Mouse (Mus musculus) heart, adult 2 months (tissue): ENCODE data around the gene AW209491. TPM values are rescaled to one million over a fixed set of nuclear protein-coding genes. Genes with fewer than 3 reads are reported as not detected.

ENCODE experiments used
- DNase-seq, 2 experiments: peaks; one replicate each; pipeline ENCODE4 v3.0.0; 2021
- H3K27ac ChIP-seq: fragments of 200-600 bp; 2 replicates; pipeline ENCODE4 v1.8.1; 2022
- H3K27me3 ChIP-seq: fragments of 200-500 bp; 2 replicates; pipeline ENCODE4 v1.6.1; 2012; ENCODE audit warnings: mild to moderate bottlenecking, low read length, inconsistent platforms, mixed read lengths; ENCODE audit not compliant: control insufficient read depth, insufficient read depth
- H3K36me3 ChIP-seq: fragments of 200-500 bp; 2 replicates; pipeline ENCODE4 v1.6.1; 2012; ENCODE audit warnings: low read length, inconsistent platforms; ENCODE audit not compliant: control insufficient read depth, insufficient read depth
- H3K4me1 ChIP-seq: fragments of 200-500 bp; 2 replicates; pipeline ENCODE4 v1.6.1; 2011; ENCODE audit warnings: low read length; ENCODE audit not compliant: control insufficient read depth, insufficient read depth
- H3K4me3 ChIP-seq: fragments of 200-600 bp; 2 replicates; pipeline ENCODE4 v1.8.1; 2022
- H3K79me2 ChIP-seq: fragments of 200-500 bp; replicated peaks from 2 replicates; pipeline ENCODE4 v1.6.1; 2012; ENCODE audit warnings: mild to moderate bottlenecking, inconsistent platforms, low read length, moderate library complexity, mixed read lengths; ENCODE audit not compliant: control insufficient read depth, insufficient read depth
- H3K9ac ChIP-seq: fragments of 200-500 bp; 2 replicates; pipeline ENCODE4 v1.6.1; 2012; ENCODE audit warnings: low read depth, mild to moderate bottlenecking, control low read depth, inconsistent platforms, low read length, mixed read lengths
- CTCF ChIP-seq: fragments of 200-600 bp; IDR thresholded peaks from 2 replicates; pipeline ENCODE4 v1.8.1; 2022; ENCODE audit warnings: antibody characterized with exemption, mild to moderate bottlenecking, moderate library complexity
- EP300 ChIP-seq: fragments of 200-500 bp; IDR thresholded peaks from 2 replicates; pipeline ENCODE4 v1.6.1; 2011; ENCODE audit warnings: low read depth, low read length, control low read depth; ENCODE audit not compliant: insufficient read depth
- POLR2A ChIP-seq: fragments of 200-500 bp; IDR thresholded peaks from 2 replicates; pipeline ENCODE4 v1.6.1; 2011; ENCODE audit warnings: mild to moderate bottlenecking, low read depth, low read length, control low read depth; ENCODE audit not compliant: insufficient read depth
- WGBS: fragments of 180-500 bp; shearing (Covaris S2); methylation state at CpG from one replicate; pipeline ENCODE4 v1.1.7; 2018; 5-methylcytosine and 5-hydroxymethylcytosine counted together
- intact Hi-C: fragments of 180-260 bp; cut with DNase I; formaldehyde crosslinking; loops from one replicate; pipeline ENCODE4 v1.15.1; 2025
- polyA plus RNA-seq: library from polyadenylated mRNA; depleted of rRNA; stranded (reverse); fragments of >200 nt; gene quantifications from 2 replicates; pipeline ENCODE4 v1.2.3, GENCODE M21; 2012; rRNA removed
- total RNA-seq, 2 experiments: library from RNA; stranded (reverse); gene quantifications; 2 replicates each; pipeline ENCODE4 v1.2.3; 2021

AW209491 gene
- total and polyA plus RNA-seq, 3 experiments = 3.6 to 12.3 (median 11.5) TPM

DNA sequence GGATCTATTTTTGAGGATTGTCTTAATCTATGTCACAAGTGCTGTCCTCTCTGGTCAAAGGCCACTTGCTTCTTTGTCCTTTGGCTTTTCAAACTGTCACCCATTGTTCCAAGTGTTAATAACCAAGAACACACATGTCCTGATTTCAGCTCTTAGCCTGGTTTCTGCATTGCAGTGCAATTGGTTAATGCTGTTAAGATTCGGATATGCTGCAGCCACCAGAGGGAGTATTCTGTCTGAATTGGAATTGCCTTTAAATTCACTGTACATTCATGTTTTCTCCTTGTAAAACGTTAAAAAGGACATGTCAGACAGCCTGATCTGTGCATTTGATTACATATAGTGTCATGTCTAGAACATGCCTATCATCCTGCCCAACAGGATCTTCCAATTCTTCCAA, 40.4 kb downstream of the AW209491 start:
- no peak for DNase-seq
- no peaks in the 10 kb centered on the region for H3K36me3 ChIP-seq
- no peak overlapping the region for H3K4me3 ChIP-seq
- H3K79me2 ChIP-seq = no peaks in the 10 kb centered on the region
- peak; percentile 55 for TF ChIP-seq CTCF
- TF ChIP-seq POLR2A = no peak
- no peak for TF ChIP-seq EP300
- intact Hi-C loops = no loop called here
- no peaks in the 10 kb centered on the region for H3K27me3 ChIP-seq
- WGBS = 18% methylated on average over 2 of the region's 2 CpGs
- H3K9ac ChIP-seq = no peak overlapping the region
- no peak overlapping the region for H3K27ac ChIP-seq
- H3K4me1 ChIP-seq = no peaks in the 10 kb centered on the region

Other genes with a start within 250 kb of the AW209491 start
- under 1 TPM; 0.05 to 0.73 TPM for gene Hecw1, start 106.9 kb upstream of the AW209491 start, total RNA-seq
- 0.04 and 0.20 TPM in 2 replicates for gene Hecw1, start 106.9 kb upstream of the AW209491 start, polyA plus RNA-seq
- 10 to 100 TPM; 40.1 to 42.3 TPM for gene Mrpl32, start 17.0 kb upstream of the AW209491 start, total RNA-seq
- 10.4 and 17.9 TPM in 2 replicates for gene Mrpl32, start 17.0 kb upstream of the AW209491 start, polyA plus RNA-seq
- 10 to 100 TPM; 54.4 to 58.8 TPM for gene Psma2, start 16.9 kb upstream of the AW209491 start, total RNA-seq
- gene Psma2, start 16.9 kb upstream of the AW209491 start, polyA plus RNA-seq = 33.5 and 60.0 TPM in 2 replicates